Mouse (Mus musculus) adipocyte (in vitro differentiated cells): Measurements from ENCODE around the gene Nefh.

Source experiments
- DNase-seq: peaks from one replicate; pipeline ENCODE4 v3.0.0-alpha.2; 2016; ENCODE audit warnings: low spot score

The Nefh gene

GRCm38 (mm10) chr11:4949256-4950044 lies 1.6 kb upstream of the Nefh start:
- DNase-seq: peak; percentile 11

GRCm38 (mm10) chr11:4948792-4949191 lies 928 bp upstream of the Nefh start:
- no peak for DNase-seq

- no peak for DNase-seq
These were observed 684 bp downstream of the Nefh start for GRCm38 (mm10) chr11:4946947-4947812.

- DNase-seq: no peak
These were observed 1.3 kb downstream of the Nefh start for GRCm38 (mm10) chr11:4946530-4946929.

- DNase-seq: no peak
These were observed 11.6 kb downstream of the Nefh start for GRCm38 (mm10) chr11:4936243-4936642.

- peak; percentile 17 for DNase-seq
These were observed 16.8 kb downstream of the Nefh start for GRCm38 (mm10) chr11:4931009-4931601.

- DNase-seq: no peak
These were observed 20.6 kb downstream of the Nefh start for GRCm38 (mm10) chr11:4927224-4927623.

- no peak for DNase-seq
These were observed 26.1 kb downstream of the Nefh start for GRCm38 (mm10) chr11:4921751-4922150.

GRCm38 (mm10) chr11:4921281-4921680 lies 26.6 kb downstream of the Nefh start:
- no peak for DNase-seq

GRCm38 (mm10) chr11:4916068-4916467 lies 31.8 kb downstream of the Nefh start:
- peak; percentile 74 for DNase-seq

GRCm38 (mm10) chr11:4906231-4906630 lies 41.6 kb downstream of the Nefh start:
- DNase-seq: peak; percentile 65

GRCm38 (mm10) chr11:4901956-4902355 lies 45.9 kb downstream of the Nefh start:
- no peak for DNase-seq

- no peak for DNase-seq
These were observed 47.4 kb downstream of the Nefh start for GRCm38 (mm10) chr11:4900437-4900836.

- peak; percentile 92 for DNase-seq
These were observed 52.7 kb downstream of the Nefh start, which contains the start of gene Thoc5 for GRCm38 (mm10) chr11:4894848-4895816. TSS of gene Thoc5 (plus strand) at chr11:4895320.
